Mouse (Mus musculus) ES-Bruce4 (cell line): Measurements from ENCODE around the gene Olfr49.

Source experiments
- CTCF ChIP-seq: IDR thresholded peaks from one replicate; pipeline ENCODE4 v1.8.1; 2011; ENCODE audit warnings: low read depth, low read length
- EP300 ChIP-seq: IDR thresholded peaks from 2 replicates; pipeline ENCODE4 v1.6.1; 2011; ENCODE audit warnings: low read depth, low read length; ENCODE audit not compliant: insufficient read depth
- POLR2A ChIP-seq: IDR thresholded peaks from one replicate; pipeline ENCODE4 v1.8.1; 2011; ENCODE audit warnings: low read length; ENCODE audit not compliant: insufficient read depth

DNA sequence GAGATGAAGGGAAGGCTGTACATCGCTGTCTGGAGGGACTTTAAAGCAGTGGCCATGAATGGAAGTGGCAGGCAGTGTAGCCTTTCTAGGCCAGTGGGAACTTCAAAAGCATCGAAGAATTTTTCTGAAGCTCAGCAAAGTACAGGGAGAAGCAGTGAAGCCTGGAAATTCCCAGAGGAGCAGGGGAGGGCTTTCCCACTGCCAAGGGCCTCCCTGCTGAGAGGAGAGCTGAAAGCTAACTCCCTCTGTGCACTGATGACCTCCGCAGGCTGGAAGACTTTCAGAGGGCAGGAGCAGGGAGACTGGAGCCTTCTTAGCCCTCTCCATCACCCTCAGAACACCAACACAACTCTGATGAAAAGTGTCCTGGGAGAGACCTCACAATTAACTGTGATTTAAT, 27.0 kb upstream of the Olfr49 start:
- TF ChIP-seq POLR2A = no peak
- TF ChIP-seq CTCF = no peak
- TF ChIP-seq EP300 = no peak
